Mouse (Mus musculus): ENCODE data around the gene Afdn. TPM values are rescaled to one million over a fixed set of nuclear protein-coding genes. Genes with fewer than 3 reads are reported as not detected.

Gene Afdn
- polyA plus RNA-seq, 1 experiment from 2014 or later: 107 TPM

GRCm38 (mm10) chr17:13720187-13720586 lies 40.2 kb upstream of the Afdn start:
- Histone ChIP-seq H3K4me2 (ENCODE audit: low read length) (no peak overlapping the region), H3K27ac (ENCODE audit: low read depth, low read length) (no peak overlapping the region), H3K4me3 (ENCODE audit: low read depth, low read length) (no peak overlapping the region), H3K9me3 (replicated peaks; ENCODE audit: control insufficient read depth, low read length) (no peaks in the 10 kb centered on the region), H3K4me1 (ENCODE audit: control insufficient read depth, insufficient read depth, low read length) (peaks cover 7% of the 10 kb centered on the region; the same call in 1 of the 2 replicates), H3K9ac (ENCODE audit: low read length) (no peak overlapping the region), H3K36me3 (ENCODE audit: control insufficient read depth, insufficient read depth, low read length) (no peaks in the 10 kb centered on the region), H3K27me3 (replicated peaks; ENCODE audit: control insufficient read depth, insufficient read depth, low read length) (no peaks in the 10 kb centered on the region)
- ATAC-seq: no peak
- WGBS: 88% methylated on average over 5 of the region's 5 CpGs
- no peak for DNase-seq (ENCODE audit: low spot score)

- no peak overlapping the region for H3K4me3 ChIP-seq (ENCODE audit: low read depth, low read length)
- H3K36me3 ChIP-seq (ENCODE audit: control insufficient read depth, insufficient read depth, low read length): no peaks in the 10 kb centered on the region
- no peaks in the 10 kb centered on the region for H3K27me3 ChIP-seq (replicated peaks; ENCODE audit: control insufficient read depth, insufficient read depth, low read length)
- peaks cover 7% of the 10 kb centered on the region; the same call in 1 of the 2 replicates for H3K4me1 ChIP-seq (ENCODE audit: control insufficient read depth, insufficient read depth, low read length)
- no peak overlapping the region for H3K9ac ChIP-seq (ENCODE audit: low read length)
- 84% methylated on average over 2 of the region's 2 CpGs for WGBS
- ATAC-seq (no peak), DNase-seq (ENCODE audit: low spot score) (no peak)
- no peaks in the 10 kb centered on the region for H3K9me3 ChIP-seq (replicated peaks; ENCODE audit: control insufficient read depth, low read length)
- no peak overlapping the region for H3K27ac ChIP-seq (ENCODE audit: low read depth, low read length)
- H3K4me2 ChIP-seq (ENCODE audit: low read length): no peak overlapping the region
Measured at GRCm38 (mm10) chr17:13721372-13721771, 39.0 kb upstream of the Afdn start.

- Histone ChIP-seq H3K4me3 (ENCODE audit: low read depth, low read length) (no peak overlapping the region), H3K4me2 (ENCODE audit: low read length) (no peak overlapping the region), H3K4me1 (ENCODE audit: control insufficient read depth, insufficient read depth, low read length) (peaks cover 7% of the 10 kb centered on the region; the same call in 1 of the 2 replicates), H3K27ac (ENCODE audit: low read depth, low read length) (peak overlapping the region; percentile 24; the same call in 1 of the 2 replicates), H3K9ac (ENCODE audit: low read length) (no peak overlapping the region), H3K9me3 (replicated peaks; ENCODE audit: control insufficient read depth, low read length) (no peaks in the 10 kb centered on the region), H3K36me3 (ENCODE audit: control insufficient read depth, insufficient read depth, low read length) (no peaks in the 10 kb centered on the region), H3K27me3 (replicated peaks; ENCODE audit: control insufficient read depth, insufficient read depth, low read length) (no peaks in the 10 kb centered on the region)
- peak; percentile 53 for DNase-seq (ENCODE audit: low spot score)
- WGBS: 11% methylated on average over 2 of the region's 2 CpGs
- peak; percentile 59; the same call in 1 of the 2 replicates for ATAC-seq
Measured at GRCm38 (mm10) chr17:13722434-13722833, 37.9 kb upstream of the Afdn start.

- 36% methylated on average over 4 of the region's 4 CpGs for WGBS
- H3K27ac ChIP-seq (ENCODE audit: low read depth, low read length): no peak overlapping the region
- no peak; the same call in 1 of the 2 replicates for ATAC-seq
Measured at GRCm38 (mm10) chr17:13725004-13725550, 35.3 kb upstream of the Afdn start.

GRCm38 (mm10) chr17:13726832-13727355 lies 33.4 kb upstream of the Afdn start:
- WGBS: 92% methylated on average over 8 of the region's 8 CpGs

More at GRCm38 (mm10) chr17:13725004-13725550, 35.3 kb upstream of the Afdn start:
- H3K27me3 ChIP-seq (replicated peaks; ENCODE audit: control insufficient read depth, insufficient read depth, low read length): no peaks in the 10 kb centered on the region
- H3K4me3 ChIP-seq (ENCODE audit: low read depth, low read length): no peak overlapping the region
- H3K4me1 ChIP-seq (ENCODE audit: control insufficient read depth, insufficient read depth, low read length): peaks cover 7% of the 10 kb centered on the region; the same call in 1 of the 2 replicates
- DNase-seq (ENCODE audit: low spot score): no peak
- no peak overlapping the region for H3K4me2 ChIP-seq (ENCODE audit: low read length)
- no peak overlapping the region for H3K9ac ChIP-seq (ENCODE audit: low read length)
- H3K9me3 ChIP-seq (replicated peaks; ENCODE audit: control insufficient read depth, low read length): no peaks in the 10 kb centered on the region
- H3K36me3 ChIP-seq (ENCODE audit: control insufficient read depth, insufficient read depth, low read length): no peaks in the 10 kb centered on the region

GRCm38 (mm10) chr17:13730980-13731726 lies 29.2 kb upstream of the Afdn start:
- ATAC-seq: no peak

More at GRCm38 (mm10) chr17:13726832-13727355, 33.4 kb upstream of the Afdn start:
- ATAC-seq: no peak
- Histone ChIP-seq H3K27ac (ENCODE audit: low read depth, low read length) (no peak overlapping the region), H3K27me3 (replicated peaks; ENCODE audit: control insufficient read depth, insufficient read depth, low read length) (no peaks in the 10 kb centered on the region), H3K36me3 (ENCODE audit: control insufficient read depth, insufficient read depth, low read length) (no peaks in the 10 kb centered on the region), H3K4me3 (ENCODE audit: low read depth, low read length) (no peak overlapping the region), H3K9me3 (replicated peaks; ENCODE audit: control insufficient read depth, low read length) (no peaks in the 10 kb centered on the region), H3K4me2 (ENCODE audit: low read length) (no peak overlapping the region), H3K4me1 (ENCODE audit: control insufficient read depth, insufficient read depth, low read length) (peaks cover 7% of the 10 kb centered on the region; the same call in 1 of the 2 replicates), H3K9ac (ENCODE audit: low read length) (no peak overlapping the region)
- no peak for DNase-seq (ENCODE audit: low spot score)

GRCm38 (mm10) chr17:13731727-13732112 lies 28.6 kb upstream of the Afdn start:
- WGBS: 88% methylated on average over 4 of the region's 4 CpGs
- Histone ChIP-seq H3K4me2 (ENCODE audit: low read length) (no peak overlapping the region), H3K27ac (ENCODE audit: low read depth, low read length) (no peak overlapping the region), H3K4me3 (ENCODE audit: low read depth, low read length) (no peak overlapping the region), H3K9ac (ENCODE audit: low read length) (no peak overlapping the region), H3K4me1 (ENCODE audit: control insufficient read depth, insufficient read depth, low read length) (no peaks in the 10 kb centered on the region), H3K36me3 (ENCODE audit: control insufficient read depth, insufficient read depth, low read length) (no peaks in the 10 kb centered on the region), H3K9me3 (replicated peaks; ENCODE audit: control insufficient read depth, low read length) (no peaks in the 10 kb centered on the region), H3K27me3 (replicated peaks; ENCODE audit: control insufficient read depth, insufficient read depth, low read length) (no peaks in the 10 kb centered on the region)
- no peak for ATAC-seq
- no peak for DNase-seq (ENCODE audit: low spot score)

More at GRCm38 (mm10) chr17:13730980-13731726, 29.2 kb upstream of the Afdn start:
- WGBS: 97% methylated on average over 6 of the region's 6 CpGs
- no peaks in the 10 kb centered on the region for H3K27me3 ChIP-seq (replicated peaks; ENCODE audit: control insufficient read depth, insufficient read depth, low read length)
- H3K9ac ChIP-seq (ENCODE audit: low read length): no peak overlapping the region
- H3K4me1 ChIP-seq (ENCODE audit: control insufficient read depth, insufficient read depth, low read length): no peaks in the 10 kb centered on the region
- H3K4me2 ChIP-seq (ENCODE audit: low read length): no peak overlapping the region
- no peaks in the 10 kb centered on the region for H3K36me3 ChIP-seq (ENCODE audit: control insufficient read depth, insufficient read depth, low read length)
- no peaks in the 10 kb centered on the region for H3K9me3 ChIP-seq (replicated peaks; ENCODE audit: control insufficient read depth, low read length)
- no peak overlapping the region for H3K27ac ChIP-seq (ENCODE audit: low read depth, low read length)
- no peak overlapping the region for H3K4me3 ChIP-seq (ENCODE audit: low read depth, low read length)
- DNase-seq (ENCODE audit: low spot score): no peak

- Histone ChIP-seq H3K27ac (ENCODE audit: low read depth, low read length) (no peak overlapping the region), H3K4me1 (ENCODE audit: control insufficient read depth, insufficient read depth, low read length) (no peaks in the 10 kb centered on the region), H3K4me3 (ENCODE audit: low read depth, low read length) (no peak overlapping the region), H3K4me2 (ENCODE audit: low read length) (no peak overlapping the region), H3K9ac (ENCODE audit: low read length) (no peak overlapping the region), H3K27me3 (replicated peaks; ENCODE audit: control insufficient read depth, insufficient read depth, low read length) (no peaks in the 10 kb centered on the region), H3K36me3 (ENCODE audit: control insufficient read depth, insufficient read depth, low read length) (no peaks in the 10 kb centered on the region), H3K9me3 (replicated peaks; ENCODE audit: control insufficient read depth, low read length) (no peaks in the 10 kb centered on the region)
- DNase-seq (ENCODE audit: low spot score) (no peak), ATAC-seq (no peak)
- 50% methylated on average over 8 of the region's 8 CpGs for WGBS
Measured at GRCm38 (mm10) chr17:13732685-13733084, 27.7 kb upstream of the Afdn start.

GRCm38 (mm10) chr17:13733971-13734370 lies 26.4 kb upstream of the Afdn start:
- no peak overlapping the region for H3K27ac ChIP-seq (ENCODE audit: low read depth, low read length)
- no peak overlapping the region for H3K4me3 ChIP-seq (ENCODE audit: low read depth, low read length)
- no peaks in the 10 kb centered on the region for H3K4me1 ChIP-seq (ENCODE audit: control insufficient read depth, insufficient read depth, low read length)
- no peak for DNase-seq (ENCODE audit: low spot score)
- WGBS: 92% methylated on average over 5 of the region's 5 CpGs
- no peaks in the 10 kb centered on the region for H3K27me3 ChIP-seq (replicated peaks; ENCODE audit: control insufficient read depth, insufficient read depth, low read length)
- H3K9ac ChIP-seq (ENCODE audit: low read length): no peak overlapping the region
- no peak for ATAC-seq
- no peaks in the 10 kb centered on the region for H3K36me3 ChIP-seq (ENCODE audit: control insufficient read depth, insufficient read depth, low read length)
- no peak overlapping the region for H3K4me2 ChIP-seq (ENCODE audit: low read length)
- no peaks in the 10 kb centered on the region for H3K9me3 ChIP-seq (replicated peaks; ENCODE audit: control insufficient read depth, low read length)
